Mouse (Mus musculus) neural tube, embryonic 13.5 days (tissue): ENCODE measurements at regions not wholly inside any gene's neighbourhood (a gene's known extent, or its start where the extent isn't known, plus 50 kb on each side); places are given as distances from the start of the nearest gene placed in this dataset.

Experiments used
- ATAC-seq: fragments of 200-750 bp; cut with Nextera tagmentation; 2 replicates; pipeline ENCODE4 v1.8.0; 2017; ENCODE audit warnings: low read depth, mild to moderate bottlenecking, moderate TSS enrichment, moderate library complexity
- H3K27ac ChIP-seq: fragments of 300-500 bp; sonication (generic); replicated peaks from 2 replicates; pipeline ENCODE4 v1.5.1; 2015; ENCODE audit warnings: moderate library complexity, mild to moderate bottlenecking, inconsistent platforms
- H3K27me3 ChIP-seq: fragments of 300-500 bp; sonication (generic); 2 replicates; pipeline ENCODE4 v1.6.1; 2015; ENCODE audit warnings: mild to moderate bottlenecking, inconsistent platforms
- H3K36me3 ChIP-seq: fragments of 300-500 bp; sonication (generic); 2 replicates; pipeline ENCODE4 v1.6.1; 2015; ENCODE audit warnings: mild to moderate bottlenecking, inconsistent platforms
- H3K4me1 ChIP-seq: fragments of 300-500 bp; sonication (generic); replicated peaks from 2 replicates; pipeline ENCODE4 v1.6.1; 2015; ENCODE audit warnings: inconsistent platforms
- H3K4me2 ChIP-seq: fragments of 300-500 bp; sonication (generic); 2 replicates; pipeline ENCODE4 v1.6.1; 2015; ENCODE audit warnings: inconsistent platforms, mild to moderate bottlenecking, moderate library complexity
- H3K4me3 ChIP-seq: fragments of 300-500 bp; sonication (generic); 2 replicates; pipeline ENCODE4 v1.5.1; 2015; ENCODE audit warnings: mild to moderate bottlenecking, inconsistent platforms
- H3K9ac ChIP-seq: fragments of 300-500 bp; sonication (generic); 2 replicates; pipeline ENCODE4 v1.6.1; 2015; ENCODE audit warnings: moderate library complexity, mild to moderate bottlenecking, inconsistent platforms
- H3K9me3 ChIP-seq: fragments of 300-500 bp; sonication (generic); 2 replicates; pipeline ENCODE4 v1.6.1; 2016; ENCODE audit warnings: inconsistent platforms
- WGBS: fragments of 180-500 bp; shearing (Covaris S2); methylation state at CpG from one replicate; pipeline ENCODE4 v1.1.7; 2015; 5-methylcytosine and 5-hydroxymethylcytosine counted together

DNA sequence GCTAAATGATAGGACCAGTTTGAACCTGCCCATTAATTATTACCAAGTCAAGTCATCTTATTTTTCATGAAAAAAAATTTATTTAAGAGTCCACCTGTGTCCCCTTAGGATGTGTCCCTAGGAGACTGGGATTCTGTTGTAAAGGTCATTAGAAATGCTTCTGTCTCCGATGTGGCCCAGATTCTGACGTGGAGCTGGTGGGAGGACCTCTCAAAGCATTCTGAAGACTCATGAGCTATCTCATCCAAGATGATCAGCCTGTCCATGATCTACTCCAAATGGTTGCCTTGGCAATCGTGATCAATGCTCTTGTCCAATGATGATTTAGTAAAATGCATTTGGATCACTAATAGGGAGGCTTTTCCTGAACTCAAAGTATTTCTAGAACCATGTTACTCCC is 163.4 kb upstream of the Gm5148 start:
- no peaks in the 10 kb centered on the region for H3K9me3 ChIP-seq
- WGBS: 81% methylated on average over 3 of the region's 3 CpGs
- no peak for ATAC-seq
- H3K36me3 ChIP-seq: no peaks in the 10 kb centered on the region
- H3K27me3 ChIP-seq: peaks cover 5% of the 10 kb centered on the region
- no peaks in the 10 kb centered on the region for H3K4me1 ChIP-seq
- no peak overlapping the region for H3K4me2 ChIP-seq
- H3K4me3 ChIP-seq: no peak overlapping the region
- no peak overlapping the region for H3K27ac ChIP-seq
- H3K9ac ChIP-seq: no peak overlapping the region

DNA sequence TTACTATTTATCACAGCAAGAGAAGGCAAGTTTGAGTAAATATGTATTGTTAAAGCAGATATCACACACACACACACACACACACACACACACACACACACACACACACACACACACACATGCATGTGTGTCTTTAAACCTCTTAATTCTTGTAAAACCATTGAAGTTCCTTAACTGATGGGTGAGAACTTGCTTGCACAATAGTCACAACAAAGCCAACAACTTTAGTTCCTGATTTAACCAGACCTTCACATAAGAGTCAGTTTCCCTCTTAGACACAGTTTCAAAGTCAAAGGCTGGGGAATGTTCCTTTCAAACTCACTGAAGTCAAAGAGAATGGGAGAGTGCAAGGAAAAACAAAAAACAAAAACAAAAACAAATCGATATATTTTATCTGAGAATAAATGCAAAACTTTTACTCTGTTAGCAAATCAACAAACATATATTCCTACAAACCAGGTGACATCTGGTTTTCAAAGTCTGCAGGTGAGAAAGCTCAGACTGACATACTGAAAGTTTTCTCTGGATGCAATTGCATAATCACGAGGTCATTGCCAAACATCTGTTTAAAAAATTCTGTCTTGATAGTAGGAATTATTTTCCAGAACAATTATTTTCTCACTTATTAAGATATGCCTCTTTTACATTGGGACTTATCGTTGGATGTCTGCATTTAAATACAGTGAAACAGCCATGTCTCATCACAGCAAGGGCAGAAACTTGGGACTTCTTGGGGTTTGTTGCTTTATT is 162.6 kb upstream of the Gm5148 start:
- no peak for ATAC-seq
- Histone ChIP-seq H3K4me1 (no peaks in the 10 kb centered on the region), H3K9me3 (no peaks in the 10 kb centered on the region), H3K4me2 (no peak overlapping the region), H3K36me3 (no peaks in the 10 kb centered on the region), H3K9ac (no peak overlapping the region), H3K4me3 (no peak overlapping the region), H3K27ac (no peak overlapping the region), H3K27me3 (peaks cover 5% of the 10 kb centered on the region)
- 94% methylated on average over 3 of the region's 3 CpGs for WGBS

GRCm38 (mm10) chr3:37885776-37886175 is 161.5 kb upstream of the Gm5148 start:
- 80% methylated on average over 6 of the region's 6 CpGs for WGBS

DNA sequence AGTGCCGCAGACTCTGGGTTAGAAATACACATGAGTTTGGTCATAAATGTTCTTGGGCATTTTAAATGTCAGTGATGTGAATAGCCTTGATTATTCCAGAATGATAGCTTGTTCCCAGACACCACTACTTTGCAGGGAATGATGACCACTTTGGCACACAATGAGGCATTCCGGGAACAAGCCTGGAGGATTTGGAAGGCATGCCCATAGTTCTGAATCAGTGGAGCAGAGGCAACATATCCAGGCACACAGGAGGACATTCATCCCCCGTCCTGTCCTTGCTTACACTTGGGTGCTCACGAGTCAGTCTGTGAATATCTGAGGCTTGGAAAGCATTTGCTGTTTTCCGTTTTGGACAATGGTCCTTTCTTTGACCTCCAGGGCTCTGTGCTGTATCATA is 158.1 kb upstream of the Gm5148 start:
- no peaks in the 10 kb centered on the region for H3K4me1 ChIP-seq
- peaks cover 5% of the 10 kb centered on the region for H3K27me3 ChIP-seq
- H3K4me3 ChIP-seq: no peak overlapping the region
- H3K36me3 ChIP-seq: no peaks in the 10 kb centered on the region
- WGBS: 29% methylated on average over 5 of the region's 5 CpGs
- H3K9me3 ChIP-seq: no peaks in the 10 kb centered on the region
- no peak overlapping the region for H3K4me2 ChIP-seq
- no peak overlapping the region for H3K27ac ChIP-seq
- ATAC-seq: no peak
- H3K9ac ChIP-seq: no peak overlapping the region

More at GRCm38 (mm10) chr3:37885776-37886175, 161.5 kb upstream of the Gm5148 start:
- Histone ChIP-seq H3K36me3 (no peaks in the 10 kb centered on the region), H3K27ac (no peak overlapping the region), H3K27me3 (peaks cover 5% of the 10 kb centered on the region), H3K4me1 (no peaks in the 10 kb centered on the region), H3K4me3 (no peak overlapping the region), H3K9me3 (no peaks in the 10 kb centered on the region), H3K9ac (no peak overlapping the region), H3K4me2 (no peak overlapping the region)
- ATAC-seq: no peak

GRCm38 (mm10) chr3:37881016-37881415 is 156.7 kb upstream of the Gm5148 start:
- Histone ChIP-seq H3K27ac (no peak overlapping the region), H3K9me3 (no peaks in the 10 kb centered on the region), H3K36me3 (no peaks in the 10 kb centered on the region), H3K4me3 (no peak overlapping the region), H3K4me1 (peaks cover 3% of the 10 kb centered on the region), H3K4me2 (no peak overlapping the region), H3K27me3 (peaks cover 5% of the 10 kb centered on the region), H3K9ac (no peak overlapping the region)
- WGBS: 94% methylated on average over 2 of the region's 2 CpGs
- ATAC-seq: no peak

DNA sequence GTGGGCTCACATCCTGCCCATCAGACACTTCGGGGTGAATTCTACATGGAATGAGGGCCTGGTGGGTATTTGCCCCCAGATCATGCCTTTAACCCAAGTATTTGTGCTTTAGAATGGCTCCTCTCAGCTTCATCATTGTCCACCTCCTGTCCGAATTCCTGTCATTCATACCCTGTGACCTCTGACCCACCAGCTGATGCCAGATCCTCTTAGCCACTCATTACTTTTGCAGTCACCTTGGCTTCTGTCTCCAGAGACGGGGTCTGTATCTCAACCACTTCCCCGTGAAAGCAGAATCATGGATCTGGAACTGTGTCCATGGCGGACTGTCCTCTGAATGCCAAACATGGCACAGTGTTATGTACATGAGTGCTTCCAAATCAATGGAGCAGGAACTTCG is 154.8 kb upstream of the Gm5148 start:
- Histone ChIP-seq H3K4me1 (peaks cover 16% of the 10 kb centered on the region), H3K9ac (no peak overlapping the region), H3K27ac (no peak overlapping the region), H3K27me3 (peaks cover 2% of the 10 kb centered on the region), H3K9me3 (no peaks in the 10 kb centered on the region), H3K4me2 (no peak overlapping the region), H3K4me3 (no peak overlapping the region), H3K36me3 (no peaks in the 10 kb centered on the region)
- 80% methylated on average over 6 of the region's 6 CpGs for WGBS
- no peak for ATAC-seq

GRCm38 (mm10) chr3:37876016-37876765 is 151.9 kb upstream of the Gm5148 start:
- WGBS: 76% methylated on average over 13 of the region's 13 CpGs
- Histone ChIP-seq H3K9me3 (no peaks in the 10 kb centered on the region), H3K36me3 (no peaks in the 10 kb centered on the region), H3K27me3 (no peaks in the 10 kb centered on the region; the same call in 1 of the 2 replicates), H3K4me1 (peaks cover 16% of the 10 kb centered on the region), H3K9ac (no peak overlapping the region), H3K4me3 (no peak overlapping the region), H3K4me2 (no peak overlapping the region), H3K27ac (peak overlapping the region; percentile 64; the same call in 1 of the 2 replicates)
- ATAC-seq: no peak

DNA sequence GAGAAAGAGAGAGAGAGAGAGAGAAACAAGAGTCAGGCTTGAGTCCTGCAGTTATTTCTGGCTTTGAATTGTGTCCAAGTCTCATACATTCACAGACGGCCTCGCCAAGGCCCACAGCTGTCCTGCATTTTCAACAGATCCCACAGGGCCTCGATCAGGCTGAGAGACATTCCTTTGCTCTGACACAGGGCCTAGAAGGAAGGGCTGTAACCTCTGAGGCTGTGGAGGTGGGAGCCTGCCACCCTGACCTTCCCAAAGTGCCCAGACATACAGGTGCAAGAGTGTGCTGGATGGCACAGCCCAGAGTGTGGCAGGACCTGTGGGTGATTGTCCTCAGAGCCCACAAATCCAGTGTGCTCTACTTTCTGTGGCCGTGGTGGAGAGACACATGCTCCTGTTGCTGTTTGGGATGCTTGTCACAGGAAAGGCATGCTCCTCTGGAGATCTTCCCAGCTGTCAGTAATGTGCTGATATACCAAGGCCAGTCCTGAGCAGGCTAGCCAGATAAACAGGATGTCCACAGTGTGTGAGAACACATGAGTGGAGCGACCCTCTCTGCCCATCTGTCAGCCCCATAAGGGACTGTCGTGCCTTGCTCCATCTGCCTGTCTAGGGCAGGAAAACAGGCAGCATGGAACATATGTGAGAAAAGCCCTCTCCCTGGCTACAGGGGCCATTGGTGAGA is 151.2 kb upstream of the Gm5148 start:
- Histone ChIP-seq H3K4me2 (no peak overlapping the region), H3K9me3 (no peaks in the 10 kb centered on the region), H3K4me1 (peaks cover 16% of the 10 kb centered on the region), H3K9ac (no peak overlapping the region), H3K36me3 (no peaks in the 10 kb centered on the region), H3K27ac (peak overlapping the region; percentile 64), H3K27me3 (no peaks in the 10 kb centered on the region; the same call in 1 of the 2 replicates), H3K4me3 (no peak overlapping the region)
- ATAC-seq: peak; percentile 84
- WGBS: 40% methylated on average over 6 of the region's 6 CpGs

- Histone ChIP-seq H3K4me2 (no peak overlapping the region), H3K4me1 (peaks cover 16% of the 10 kb centered on the region), H3K4me3 (no peak overlapping the region), H3K9ac (no peak overlapping the region), H3K27ac (0 out of 2 replicates have a peak overlapping the region, but pooled peaks have one; percentile 13), H3K27me3 (no peaks in the 10 kb centered on the region; the same call in 1 of the 2 replicates), H3K36me3 (no peaks in the 10 kb centered on the region), H3K9me3 (no peaks in the 10 kb centered on the region)
- ATAC-seq: no peak
- WGBS: 84% methylated on average over 6 of the region's 6 CpGs
Measured at GRCm38 (mm10) chr3:37874864-37875263, 150.6 kb upstream of the Gm5148 start.

GRCm38 (mm10) chr3:37874346-37874745 is 150.1 kb upstream of the Gm5148 start:
- Histone ChIP-seq H3K36me3 (no peaks in the 10 kb centered on the region), H3K4me3 (no peak overlapping the region), H3K9ac (no peak overlapping the region), H3K27me3 (no peaks in the 10 kb centered on the region; the same call in 1 of the 2 replicates), H3K4me2 (no peak overlapping the region), H3K4me1 (peaks cover 16% of the 10 kb centered on the region), H3K9me3 (no peaks in the 10 kb centered on the region), H3K27ac (0 out of 2 replicates have a peak overlapping the region, but pooled peaks have one; percentile 13)
- 95% methylated on average over 1 of the region's 1 CpGs for WGBS
- ATAC-seq: no peak

- ATAC-seq: no peak
- Histone ChIP-seq H3K36me3 (no peaks in the 10 kb centered on the region), H3K4me3 (no peak overlapping the region), H3K27ac (no peak overlapping the region), H3K4me2 (no peak overlapping the region), H3K9ac (no peak overlapping the region), H3K27me3 (no peaks in the 10 kb centered on the region; the same call in 1 of the 2 replicates), H3K9me3 (no peaks in the 10 kb centered on the region), H3K4me1 (peaks cover 20% of the 10 kb centered on the region)
- 90% methylated on average over 3 of the region's 3 CpGs for WGBS
Measured at GRCm38 (mm10) chr3:37872329-37872728, 148.0 kb upstream of the Gm5148 start.

DNA sequence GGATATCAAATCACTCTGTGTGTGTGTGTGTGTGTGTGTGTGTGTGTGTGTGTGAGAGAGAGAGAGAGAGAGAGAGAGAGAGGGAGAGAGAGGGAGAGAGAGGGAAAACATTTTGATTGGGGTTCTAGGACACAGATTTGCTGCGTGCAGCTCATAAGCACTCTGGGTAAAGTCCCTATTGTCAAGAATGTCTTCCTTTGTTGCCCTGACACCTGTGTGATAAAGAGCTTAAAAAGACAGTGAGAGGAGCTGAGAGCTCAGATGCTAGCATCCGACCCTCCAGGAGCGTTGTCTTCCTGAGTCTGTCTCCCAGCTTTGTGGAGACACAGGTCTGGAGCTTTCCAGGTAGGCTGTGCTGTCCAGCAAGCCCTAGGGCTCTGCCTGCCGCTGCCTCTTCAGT is 146.8 kb upstream of the Gm5148 start:
- no peak overlapping the region for H3K9ac ChIP-seq
- no peak overlapping the region for H3K4me2 ChIP-seq
- H3K4me1 ChIP-seq: peaks cover 18% of the 10 kb centered on the region
- no peaks in the 10 kb centered on the region for H3K9me3 ChIP-seq
- ATAC-seq: no peak
- no peaks in the 10 kb centered on the region for H3K36me3 ChIP-seq
- no peak overlapping the region for H3K4me3 ChIP-seq
- H3K27ac ChIP-seq: no peak overlapping the region
- H3K27me3 ChIP-seq: no peaks in the 10 kb centered on the region; the same call in 1 of the 2 replicates
- 78% methylated on average over 4 of the region's 4 CpGs for WGBS
